Mouse (Mus musculus) liver, embryonic 14.5 days (tissue): ENCODE measurements around the gene Rab21.

Experiments
- CTCF ChIP-seq: IDR thresholded peaks from 2 replicates; pipeline ENCODE4 v1.5.1; 2016; ENCODE audit warnings: antibody characterized with exemption, low read depth, control low read depth
- EP300 ChIP-seq: IDR thresholded peaks from 2 replicates; pipeline ENCODE4 v1.6.1; 2016; ENCODE audit warnings: antibody characterized with exemption, low read depth

- TF ChIP-seq CTCF = no peak
- no peak for TF ChIP-seq EP300
These were observed 1.6 kb downstream of the Rab21 start for GRCm38 (mm10) chr10:115313641-115314286.
